Mouse (Mus musculus) forebrain, embryonic 16.5 days (tissue): ENCODE measurements around the gene Ppp1r37. TPM values are rescaled to one million over a fixed set of nuclear protein-coding genes. Genes with fewer than 3 reads are reported as not detected.

Experiments
- ATAC-seq: fragments of 200-750 bp; cut with Nextera tagmentation; 2 replicates; pipeline ENCODE4 v1.8.0; 2017; ENCODE audit warnings: mild to moderate bottlenecking, moderate library complexity
- H3K27ac ChIP-seq: fragments of 300-500 bp; sonication (generic); 2 replicates; pipeline ENCODE4 v1.5.1; 2014; ENCODE audit warnings: low read length, control low read depth
- H3K27me3 ChIP-seq: fragments of 300-500 bp; sonication (generic); replicated peaks from 2 replicates; pipeline ENCODE4 v1.6.1; 2014; ENCODE audit warnings: low read length; ENCODE audit not compliant: control insufficient read depth, insufficient read depth
- H3K36me3 ChIP-seq: fragments of 300-500 bp; sonication (generic); 2 replicates; pipeline ENCODE4 v1.6.1; 2014; ENCODE audit not compliant: control insufficient read depth, insufficient read depth
- H3K4me1 ChIP-seq: fragments of 300-500 bp; sonication (generic); replicated peaks from 2 replicates; pipeline ENCODE4 v1.6.1; 2014; ENCODE audit warnings: low read length; ENCODE audit not compliant: control insufficient read depth, insufficient read depth
- H3K4me2 ChIP-seq: fragments of 300-500 bp; sonication (generic); 2 replicates; pipeline ENCODE4 v1.6.1; 2014; ENCODE audit warnings: mild to moderate bottlenecking, low read length, control low read depth
- H3K4me3 ChIP-seq: fragments of 300-500 bp; sonication (generic); replicated peaks from 2 replicates; pipeline ENCODE4 v1.5.1; 2014; ENCODE audit warnings: mild to moderate bottlenecking, low read length, control low read depth
- H3K9ac ChIP-seq: fragments of 300-500 bp; sonication (generic); replicated peaks from 2 replicates; pipeline ENCODE4 v1.6.1; 2014; ENCODE audit warnings: low read depth, low read length, control low read depth
- H3K9me3 ChIP-seq: fragments of 300-500 bp; sonication (generic); 2 replicates; pipeline ENCODE4 v1.6.1; 2016; ENCODE audit warnings: low read length; ENCODE audit not compliant: control insufficient read depth
- WGBS: fragments of 180-500 bp; shearing (Covaris S2); extraction: QIAGEN DNeasy Blood & Tissue Kit; methylation state at CpG from one replicate; pipeline ENCODE4 v1.1.7; 2014; 5-methylcytosine and 5-hydroxymethylcytosine counted together
- polyA plus RNA-seq: library from polyadenylated mRNA; unstranded; fragments of >200 nt; fragmentation: Nextera tagmentation; extraction: Ambion mirVana; gene quantifications from 2 replicates; pipeline ENCODE4 v1.2.1, GENCODE M21; 2015

Gene Ppp1r37
- polyA plus RNA-seq, 1 experiment from 2014 or later = 38.8 TPM

GRCm38 (mm10) chr7:19500420-19501363 is 62.2 kb downstream of the Ppp1r37 start:
- 69% methylated on average over 12 of the region's 12 CpGs for WGBS
- H3K4me3 ChIP-seq = no peak overlapping the region
- no peak overlapping the region for H3K9ac ChIP-seq
- no peak for ATAC-seq
- 0 out of 2 replicates have a peak, but pooled peaks cover 2% of the 10 kb centered on the region for H3K27me3 ChIP-seq
- H3K4me2 ChIP-seq = no peak overlapping the region
- H3K4me1 ChIP-seq = no peaks in the 10 kb centered on the region
- no peak overlapping the region for H3K27ac ChIP-seq
- no peaks in the 10 kb centered on the region for H3K9me3 ChIP-seq
- H3K36me3 ChIP-seq = no peaks in the 10 kb centered on the region

DNA sequence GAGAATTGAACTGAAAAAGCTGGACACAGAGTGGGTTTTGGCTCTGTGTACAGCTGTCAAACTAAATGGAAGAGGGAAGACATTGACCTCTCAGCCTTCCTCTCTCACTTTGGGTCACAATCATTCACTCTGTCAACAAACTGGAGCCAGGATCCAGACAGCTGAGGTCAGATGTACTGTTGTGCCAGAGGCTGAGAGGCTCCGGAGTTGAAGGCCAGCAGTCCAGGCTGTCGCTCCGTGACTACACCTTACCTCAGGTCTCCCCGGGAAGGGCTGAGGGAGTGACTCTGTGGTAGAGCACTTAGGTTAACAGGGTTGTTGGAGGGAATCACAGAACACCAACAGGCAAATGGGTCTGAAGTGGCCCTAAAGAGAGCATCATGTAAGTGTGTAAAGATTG is 64.5 kb downstream of the Ppp1r37 start:
- Histone ChIP-seq H3K36me3 (no peaks in the 10 kb centered on the region), H3K4me3 (no peak overlapping the region), H3K27ac (no peak overlapping the region), H3K4me2 (no peak overlapping the region), H3K27me3 (0 out of 2 replicates have a peak, but pooled peaks cover 2% of the 10 kb centered on the region), H3K4me1 (no peaks in the 10 kb centered on the region), H3K9me3 (no peaks in the 10 kb centered on the region), H3K9ac (no peak overlapping the region)
- WGBS = 90% methylated on average over 4 of the region's 4 CpGs
- no peak for ATAC-seq

- Histone ChIP-seq H3K9ac (no peak overlapping the region), H3K36me3 (no peaks in the 10 kb centered on the region), H3K4me2 (no peak overlapping the region), H3K9me3 (no peaks in the 10 kb centered on the region), H3K27ac (no peak overlapping the region), H3K27me3 (peaks cover 14% of the 10 kb centered on the region), H3K4me3 (no peak overlapping the region), H3K4me1 (peaks cover 3% of the 10 kb centered on the region; the same call in 1 of the 2 replicates)
- WGBS = 76% methylated on average over 5 of the region's 5 CpGs
- no peak for ATAC-seq
These were observed 66.7 kb downstream of the Ppp1r37 start for GRCm38 (mm10) chr7:19496214-19496555.

DNA sequence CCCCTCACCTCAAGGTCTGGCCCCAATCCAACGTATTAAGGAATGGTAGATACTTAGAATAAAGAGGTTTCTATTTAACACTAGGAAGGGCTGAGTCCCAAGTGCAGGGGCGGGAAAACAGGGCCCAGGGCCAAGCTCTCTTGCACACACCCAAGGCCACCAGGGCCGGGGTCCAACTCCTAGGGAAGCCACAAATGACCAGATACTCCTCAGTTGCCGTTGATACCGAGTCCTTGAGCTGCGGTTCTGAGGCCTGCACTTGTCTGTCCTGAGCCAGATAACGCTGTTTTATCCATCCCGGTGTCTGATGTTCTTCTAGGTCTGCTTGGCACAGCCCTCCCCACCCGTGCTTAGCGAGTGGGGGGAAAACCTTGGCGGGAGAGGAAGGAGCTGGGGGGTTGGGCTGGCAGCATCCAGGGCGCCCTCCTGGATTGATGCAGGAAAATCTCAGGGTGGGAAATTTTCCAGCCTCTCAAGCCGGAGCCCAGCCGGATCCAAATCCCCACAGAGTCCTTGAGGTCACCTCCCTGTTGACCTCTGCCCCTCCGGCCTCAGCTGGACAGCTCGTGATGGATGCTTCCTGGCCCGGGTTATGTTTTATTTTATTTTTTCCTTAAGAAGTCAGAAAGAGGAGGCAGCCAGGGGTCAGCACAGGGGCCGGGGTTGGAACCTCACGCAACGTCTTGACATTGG is 67.2 kb downstream of the Ppp1r37 start:
- Histone ChIP-seq H3K27me3 (peaks cover 19% of the 10 kb centered on the region), H3K4me3 (no peak overlapping the region), H3K4me1 (peaks cover 3% of the 10 kb centered on the region; the same call in 1 of the 2 replicates), H3K9me3 (no peaks in the 10 kb centered on the region), H3K36me3 (no peaks in the 10 kb centered on the region), H3K9ac (no peak overlapping the region), H3K27ac (no peak overlapping the region), H3K4me2 (no peak overlapping the region)
- ATAC-seq = no peak
- 74% methylated on average over 20 of the region's 20 CpGs for WGBS

DNA sequence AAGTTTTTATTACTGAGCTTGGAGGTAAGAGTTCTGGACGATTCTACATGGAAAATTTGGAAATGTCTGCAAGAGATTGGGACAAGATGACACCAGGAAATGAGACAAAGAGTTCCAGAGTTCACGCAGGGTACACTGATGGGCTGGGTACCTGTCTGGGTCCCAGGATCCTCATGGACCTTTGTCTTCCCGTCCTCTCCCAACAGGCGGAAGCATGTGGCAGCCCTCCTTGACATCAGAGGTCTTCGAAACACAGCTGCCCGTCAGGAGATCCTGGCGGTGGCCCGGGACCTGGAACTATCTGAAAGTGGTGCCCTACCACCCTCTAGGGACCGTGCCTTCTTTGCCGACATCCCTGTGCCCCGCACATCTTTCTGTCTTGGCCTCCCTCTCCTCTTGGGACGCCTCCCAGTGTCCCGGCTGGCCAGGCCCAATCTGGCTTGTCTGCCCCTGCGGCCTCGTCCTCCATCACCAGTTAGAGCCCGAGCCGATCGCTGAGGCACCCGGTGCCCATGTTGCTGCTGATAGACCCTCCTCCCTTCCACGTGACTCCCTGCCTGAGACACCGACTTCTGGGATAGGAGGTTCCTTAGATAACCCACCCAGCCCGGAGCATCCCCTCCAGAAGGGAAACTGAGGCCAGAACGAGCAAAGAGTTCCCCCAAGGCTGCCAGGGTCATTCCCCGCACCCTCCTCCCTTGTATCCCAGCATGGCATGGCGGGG is 68.0 kb downstream of the Ppp1r37 start:
- no peak overlapping the region for H3K9ac ChIP-seq
- no peak overlapping the region for H3K27ac ChIP-seq
- peaks cover 24% of the 10 kb centered on the region for H3K27me3 ChIP-seq
- H3K4me3 ChIP-seq = no peak overlapping the region
- 83% methylated on average over 25 of the region's 25 CpGs for WGBS
- peaks cover 3% of the 10 kb centered on the region; the same call in 1 of the 2 replicates for H3K4me1 ChIP-seq
- no peak for ATAC-seq
- H3K36me3 ChIP-seq = no peaks in the 10 kb centered on the region
- H3K9me3 ChIP-seq = no peaks in the 10 kb centered on the region
- H3K4me2 ChIP-seq = no peak overlapping the region

DNA sequence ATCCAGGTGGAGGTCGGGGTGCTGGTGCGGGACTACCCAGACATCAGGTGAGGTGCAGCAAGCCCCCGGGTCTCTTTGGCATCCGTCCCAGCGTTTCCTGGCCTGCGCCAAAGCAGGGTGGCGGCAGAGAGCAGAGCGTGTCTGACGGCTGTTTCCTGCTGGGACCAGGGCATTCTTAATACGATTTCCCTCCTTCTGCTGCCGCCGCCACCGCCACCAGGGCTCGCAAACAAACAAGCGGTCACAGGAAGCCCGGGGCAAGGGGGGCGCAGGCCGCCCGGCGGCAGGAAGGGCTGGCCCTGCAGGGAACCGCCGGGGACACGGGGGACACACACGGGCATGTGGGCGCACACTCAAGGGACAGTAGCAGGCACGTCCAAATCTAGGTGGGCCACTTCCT is 71.1 kb downstream of the Ppp1r37 start:
- Histone ChIP-seq H3K36me3 (no peaks in the 10 kb centered on the region), H3K4me2 (peak overlapping the region; percentile 19; the same call in 1 of the 2 replicates), H3K9me3 (no peaks in the 10 kb centered on the region), H3K4me1 (peaks cover 8% of the 10 kb centered on the region), H3K9ac (no peak overlapping the region; the same call in 1 of the 2 replicates), H3K27ac (no peak overlapping the region), H3K27me3 (peaks cover 46% of the 10 kb centered on the region), H3K4me3 (no peak overlapping the region)
- ATAC-seq = no peak
- WGBS = 2% methylated on average over 26 of the region's 26 CpGs

DNA sequence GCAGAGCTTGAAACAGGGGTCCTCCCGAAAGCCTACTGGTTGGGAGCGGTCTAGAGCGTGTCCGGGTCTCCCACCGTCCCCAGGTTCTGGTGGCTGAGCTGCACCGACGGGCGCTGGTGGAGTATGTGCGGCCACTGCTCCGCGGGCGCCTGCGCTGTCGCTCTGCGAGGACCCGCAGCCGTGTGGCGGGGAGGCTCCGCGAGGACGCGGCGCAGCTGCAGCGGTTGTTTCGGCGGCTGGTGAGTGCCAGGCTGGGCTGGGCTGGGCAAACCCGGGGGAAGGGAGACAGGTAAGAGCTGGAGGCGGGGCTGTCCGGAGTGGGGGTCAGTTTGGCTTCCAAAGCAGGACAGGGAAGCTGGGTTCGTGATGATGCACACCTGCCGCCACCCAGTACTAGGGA is 73.4 kb downstream of the Ppp1r37 start:
- Histone ChIP-seq H3K4me2 (peak overlapping the region; percentile 38), H3K9me3 (no peaks in the 10 kb centered on the region), H3K4me3 (peak overlapping the region; percentile 29), H3K4me1 (peaks cover 8% of the 10 kb centered on the region), H3K36me3 (no peaks in the 10 kb centered on the region), H3K9ac (peak overlapping the region; percentile 38), H3K27ac (no peak overlapping the region), H3K27me3 (peaks cover 46% of the 10 kb centered on the region)
- WGBS = 2% methylated on average over 31 of the region's 31 CpGs
- ATAC-seq = peak; percentile 33; the same call in 1 of the 2 replicates

DNA sequence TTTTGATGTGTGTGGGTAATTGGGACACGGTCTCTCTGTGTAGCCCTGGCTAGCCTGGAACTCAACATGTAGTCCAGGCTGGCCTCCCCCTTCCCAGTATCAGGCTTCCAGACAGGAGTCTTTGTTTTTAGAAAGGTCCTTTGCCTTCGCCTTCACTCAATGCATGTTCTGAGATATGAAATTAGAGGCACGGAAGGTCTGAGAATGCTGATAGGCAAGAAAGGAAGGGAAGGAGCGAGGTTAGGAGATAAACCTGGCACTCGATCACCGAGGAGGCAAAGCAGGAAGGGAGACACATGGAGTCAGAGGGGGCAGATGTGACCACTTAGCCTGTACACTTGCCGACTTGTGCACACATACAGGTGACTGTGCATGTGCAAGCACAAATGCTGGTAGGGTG is 76.3 kb downstream of the Ppp1r37 start:
- Histone ChIP-seq H3K27me3 (peaks cover 38% of the 10 kb centered on the region), H3K9ac (no peak overlapping the region)

GRCm38 (mm10) chr7:19485488-19485887 is 77.4 kb downstream of the Ppp1r37 start:
- WGBS = 83% methylated on average over 1 of the region's 1 CpGs
- ATAC-seq = no peak
- no peak overlapping the region for H3K4me3 ChIP-seq

More for the DNA sequence above, 76.3 kb downstream of the Ppp1r37 start:
- Histone ChIP-seq H3K27ac (no peak overlapping the region), H3K9me3 (no peaks in the 10 kb centered on the region), H3K36me3 (no peaks in the 10 kb centered on the region), H3K4me3 (no peak overlapping the region), H3K4me1 (peaks cover 5% of the 10 kb centered on the region), H3K4me2 (no peak overlapping the region)
- WGBS = 92% methylated on average over 7 of the region's 7 CpGs
- no peak for ATAC-seq

More at GRCm38 (mm10) chr7:19485488-19485887, 77.4 kb downstream of the Ppp1r37 start:
- peaks cover 27% of the 10 kb centered on the region for H3K27me3 ChIP-seq
- H3K9me3 ChIP-seq = no peaks in the 10 kb centered on the region
- H3K27ac ChIP-seq = no peak overlapping the region
- no peaks in the 10 kb centered on the region for H3K36me3 ChIP-seq
- peaks cover 5% of the 10 kb centered on the region for H3K4me1 ChIP-seq
- H3K4me2 ChIP-seq = no peak overlapping the region
- H3K9ac ChIP-seq = no peak overlapping the region
